Mouse (Mus musculus): Measurements from ENCODE around the gene Pgpep1.

GRCm38 (mm10) chr8:70611849-70612248 is 48.3 kb downstream of the Pgpep1 start:
- TF ChIP-seq CTCF (IDR thresholded peaks at IDR 0.05; ENCODE audit: low read depth, low read length) (peak; percentile 98), POLR2A (IDR thresholded peaks at IDR 0.05; ENCODE audit: insufficient read depth, low read length) (no peak)

All from ES-Bruce4 (cell line).